Mouse (Mus musculus) liver, postnatal 0 days (tissue): ENCODE measurements around the gene Klhl10. TPM values are rescaled to one million over a fixed set of nuclear protein-coding genes. Genes with fewer than 3 reads are reported as not detected.

Experiments used
- ATAC-seq: fragments of 200-750 bp; cut with Nextera tagmentation; 2 replicates; pipeline ENCODE4 v1.8.0; 2017; ENCODE audit warnings: mild to moderate bottlenecking, moderate library complexity
- DNase-seq: peaks from one replicate; pipeline ENCODE4 v3.0.0-alpha.2; 2016
- H3K27ac ChIP-seq: fragments of 300-500 bp; sonication (generic); 2 replicates; pipeline ENCODE4 v1.5.1; 2014; ENCODE audit warnings: antibody characterized with exemption, moderate library complexity, mild to moderate bottlenecking, low read depth
- H3K27me3 ChIP-seq: fragments of 300-500 bp; sonication (generic); 2 replicates; pipeline ENCODE4 v1.6.1; 2014; ENCODE audit warnings: low read length, control low read depth, mixed read lengths; ENCODE audit not compliant: insufficient read depth
- H3K36me3 ChIP-seq: fragments of 300-500 bp; sonication (generic); replicated peaks from 2 replicates; pipeline ENCODE4 v1.6.1; 2014; ENCODE audit warnings: mild to moderate bottlenecking, control low read depth, low read length, moderate library complexity, mixed read lengths; ENCODE audit not compliant: insufficient read depth
- H3K4me1 ChIP-seq: fragments of 300-500 bp; sonication (generic); 2 replicates; pipeline ENCODE4 v1.6.1; 2014; ENCODE audit warnings: antibody characterized with exemption, mild to moderate bottlenecking, control low read depth; ENCODE audit not compliant: insufficient read depth
- H3K4me2 ChIP-seq: fragments of 300-500 bp; sonication (generic); 2 replicates; pipeline ENCODE4 v1.6.1; 2014; ENCODE audit warnings: low read depth, mild to moderate bottlenecking, low read length, moderate library complexity, mixed read lengths
- H3K4me3 ChIP-seq: fragments of 300-500 bp; sonication (generic); 2 replicates; pipeline ENCODE4 v1.5.1; 2014; ENCODE audit warnings: low read depth, low read length
- H3K9ac ChIP-seq: fragments of 300-500 bp; sonication (generic); replicated peaks from 2 replicates; pipeline ENCODE4 v1.6.1; 2014; ENCODE audit warnings: mild to moderate bottlenecking, moderate library complexity
- H3K9me3 ChIP-seq: fragments of 300-500 bp; sonication (generic); 2 replicates; pipeline ENCODE4 v1.6.1; 2016; ENCODE audit warnings: mild to moderate bottlenecking, control low read depth, low read length, mixed read lengths
- CTCF ChIP-seq: sonication (generic); IDR thresholded peaks from 2 replicates; pipeline ENCODE4 v1.5.1; 2016; ENCODE audit warnings: antibody characterized with exemption, low read depth
- EP300 ChIP-seq: IDR thresholded peaks from 2 replicates; pipeline ENCODE4 v1.6.1; 2016; ENCODE audit warnings: antibody characterized with exemption, low read depth, mild to moderate bottlenecking
- WGBS: fragments of 180-500 bp; shearing (Covaris S2); extraction: QIAGEN DNeasy Blood & Tissue Kit; methylation state at CpG from one replicate; pipeline ENCODE4 v1.1.7; 2014; ENCODE audit not compliant: insufficient replicate concordance; 5-methylcytosine and 5-hydroxymethylcytosine counted together
- polyA plus RNA-seq: library from polyadenylated mRNA; unstranded; fragments of >200 nt; fragmentation: Nextera tagmentation; extraction: Ambion mirVana; gene quantifications from 2 replicates; pipeline ENCODE4 v1.2.1, GENCODE M21; 2015

Gene Klhl10
- polyA plus RNA-seq, 1 experiment from 2014 or later, result 0.07 TPM

GRCm38 (mm10) chr11:100414021-100414913 is 27.4 kb upstream of the Klhl10 start, which contains the start of gene P3h4:
P3h4 (minus strand) TSS chr11:100414836.
- peak within 1 kb of the TSS; percentile 82 for H3K4me2 ChIP-seq
- DNase-seq (peak; percentile 78), ATAC-seq (peak; percentile 90)
- H3K4me3 ChIP-seq, result peak within 1 kb of the TSS; percentile 46
- no peaks in the 10 kb centered on the region for H3K36me3 ChIP-seq
- WGBS, result 3% methylated on average over 81 of the region's 93 CpGs
- TF ChIP-seq EP300 (no peak), CTCF (peak; percentile 70)
- no peaks in the 10 kb centered on the region for H3K4me1 ChIP-seq
- H3K9me3 ChIP-seq, result no peaks in the 10 kb centered on the region
- H3K27me3 ChIP-seq, result peaks cover 34% of the 10 kb centered on the region
- peak within 1 kb of the TSS; percentile 66 for H3K9ac ChIP-seq
- H3K27ac ChIP-seq, result peak within 1 kb of the TSS; percentile 39; the same call in 1 of the 2 replicates

- ATAC-seq, result peak; percentile 43; the same call in 1 of the 2 replicates
- TF ChIP-seq EP300 (no peak), CTCF (no peak)
- H3K4me2 ChIP-seq, result peak within 1 kb of the TSS; percentile 82
- H3K27ac ChIP-seq, result peak within 1 kb of the TSS; percentile 39; the same call in 1 of the 2 replicates
- H3K36me3 ChIP-seq, result no peaks in the 10 kb centered on the region
- no peaks in the 10 kb centered on the region for H3K4me1 ChIP-seq
- peak within 1 kb of the TSS; percentile 46 for H3K4me3 ChIP-seq
- WGBS, result 4% methylated on average over 30 of the region's 31 CpGs
- peak within 1 kb of the TSS; percentile 66 for H3K9ac ChIP-seq
- no peaks in the 10 kb centered on the region for H3K9me3 ChIP-seq
- peak; percentile 45 for DNase-seq
- peaks cover 34% of the 10 kb centered on the region for H3K27me3 ChIP-seq
Measured at GRCm38 (mm10) chr11:100414914-100415822, 26.5 kb upstream of the Klhl10 start, which contains the start of gene Fkbp10. Fkbp10 (plus strand) TSS chr11:100415697.

GRCm38 (mm10) chr11:100421537-100421936 is 20.2 kb upstream of the Klhl10 start:
- TF ChIP-seq EP300 (no peak), CTCF (no peak)
- no peaks in the 10 kb centered on the region for H3K36me3 ChIP-seq
- no peak overlapping the region for H3K9ac ChIP-seq
- ATAC-seq (no peak), DNase-seq (no peak)
- 80% methylated on average over 8 of the region's 8 CpGs for WGBS
- H3K9me3 ChIP-seq, result no peaks in the 10 kb centered on the region
- no peak overlapping the region for H3K4me3 ChIP-seq
- H3K27ac ChIP-seq, result no peak overlapping the region
- no peaks in the 10 kb centered on the region for H3K27me3 ChIP-seq
- no peaks in the 10 kb centered on the region for H3K4me1 ChIP-seq
- no peak overlapping the region for H3K4me2 ChIP-seq

DNA sequence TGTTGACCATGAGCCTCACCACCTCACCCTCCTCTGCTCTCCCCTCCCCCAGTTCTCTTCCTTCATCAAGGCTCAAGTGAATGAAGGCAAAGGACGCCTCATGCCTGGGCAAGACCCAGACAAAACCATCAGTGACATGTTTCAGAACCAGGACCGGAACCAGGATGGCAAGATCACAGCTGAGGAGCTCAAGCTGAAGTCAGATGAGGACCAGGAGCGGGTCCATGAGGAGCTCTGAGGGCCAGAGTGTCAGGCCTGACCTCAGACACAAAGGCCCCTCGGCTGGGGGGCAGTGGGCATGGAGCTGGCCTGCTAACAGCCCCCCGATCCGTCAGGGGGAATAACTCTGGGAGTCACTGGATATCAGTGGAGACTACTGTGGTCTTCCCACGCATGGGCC is 17.9 kb upstream of the Klhl10 start:
- no peak overlapping the region for H3K4me2 ChIP-seq
- H3K4me3 ChIP-seq, result no peak overlapping the region
- no peak for DNase-seq
- no peaks in the 10 kb centered on the region for H3K4me1 ChIP-seq
- H3K27ac ChIP-seq, result no peak overlapping the region
- no peaks in the 10 kb centered on the region for H3K9me3 ChIP-seq
- H3K27me3 ChIP-seq, result no peaks in the 10 kb centered on the region
- H3K9ac ChIP-seq, result no peak overlapping the region
- H3K36me3 ChIP-seq, result no peaks in the 10 kb centered on the region
- TF ChIP-seq CTCF (no peak), EP300 (no peak)
- no peak for ATAC-seq
- 82% methylated on average over 7 of the region's 7 CpGs for WGBS

DNA sequence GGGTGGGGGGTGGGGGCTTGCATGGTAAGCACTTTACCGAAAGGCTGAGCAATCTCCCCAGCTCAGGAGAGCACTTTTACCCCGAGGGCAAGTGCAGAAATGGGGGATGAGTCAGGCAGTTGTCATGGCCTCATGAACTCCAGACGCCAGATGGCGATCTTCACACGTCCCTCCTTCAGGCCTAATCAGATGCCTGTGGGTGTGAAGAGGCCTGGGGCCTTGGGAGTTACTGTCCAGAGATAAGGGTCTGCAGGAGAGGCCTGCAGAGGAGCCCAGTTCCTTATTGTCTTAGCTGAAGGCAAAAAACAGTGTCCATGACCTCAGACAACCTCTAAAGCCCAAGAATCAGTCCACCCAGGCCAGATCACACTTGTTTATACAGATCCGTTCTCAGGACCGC is 15.9 kb upstream of the Klhl10 start:
- 38% methylated on average over 7 of the region's 7 CpGs for whole genome bisulfite sequencing

DNA sequence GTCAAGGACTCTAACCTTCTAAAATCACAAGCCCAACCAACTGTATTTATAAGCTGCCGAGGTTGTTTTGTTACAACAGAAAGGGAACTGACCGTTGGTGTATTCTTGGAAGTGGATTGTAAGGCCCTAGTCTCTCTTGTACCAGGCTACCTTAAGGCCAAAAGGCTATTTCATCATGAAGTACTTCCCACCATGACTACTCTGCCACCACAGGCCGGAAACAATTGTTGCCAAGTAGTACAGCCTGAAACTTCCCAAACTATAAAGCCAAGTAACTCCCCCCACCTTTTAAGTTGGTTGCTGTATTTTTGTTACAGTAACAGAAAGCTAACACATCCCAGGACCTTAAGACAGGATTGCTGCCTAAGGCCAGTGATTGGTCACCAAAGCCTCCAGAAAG is 14.9 kb upstream of the Klhl10 start:
- no peak overlapping the region for H3K27ac ChIP-seq
- H3K4me1 ChIP-seq, result no peaks in the 10 kb centered on the region
- H3K9ac ChIP-seq, result no peak overlapping the region
- H3K4me3 ChIP-seq, result no peak overlapping the region
- H3K27me3 ChIP-seq, result no peaks in the 10 kb centered on the region
- TF ChIP-seq CTCF (no peak), EP300 (no peak)
- ATAC-seq (no peak), DNase-seq (no peak)
- no peak overlapping the region for H3K4me2 ChIP-seq
- H3K9me3 ChIP-seq, result no peaks in the 10 kb centered on the region
- WGBS, result 58% methylated on average over 3 of the region's 3 CpGs
- no peaks in the 10 kb centered on the region for H3K36me3 ChIP-seq

More for the DNA sequence above, 15.9 kb upstream of the Klhl10 start:
- no peaks in the 10 kb centered on the region for H3K4me1 ChIP-seq
- H3K27me3 ChIP-seq, result no peaks in the 10 kb centered on the region
- ATAC-seq (peak; percentile 41; the same call in 1 of the 2 replicates), DNase-seq (peak; percentile 58)
- H3K9ac ChIP-seq, result no peak overlapping the region
- H3K4me3 ChIP-seq, result no peak overlapping the region
- no peak overlapping the region for H3K27ac ChIP-seq
- no peaks in the 10 kb centered on the region for H3K36me3 ChIP-seq
- no peaks in the 10 kb centered on the region for H3K9me3 ChIP-seq
- no peak overlapping the region for H3K4me2 ChIP-seq
- TF ChIP-seq CTCF (peak; percentile 77), EP300 (no peak)
